ENCODE assay signal across 23 mouse cellular contexts in the genomic region with DNA sequence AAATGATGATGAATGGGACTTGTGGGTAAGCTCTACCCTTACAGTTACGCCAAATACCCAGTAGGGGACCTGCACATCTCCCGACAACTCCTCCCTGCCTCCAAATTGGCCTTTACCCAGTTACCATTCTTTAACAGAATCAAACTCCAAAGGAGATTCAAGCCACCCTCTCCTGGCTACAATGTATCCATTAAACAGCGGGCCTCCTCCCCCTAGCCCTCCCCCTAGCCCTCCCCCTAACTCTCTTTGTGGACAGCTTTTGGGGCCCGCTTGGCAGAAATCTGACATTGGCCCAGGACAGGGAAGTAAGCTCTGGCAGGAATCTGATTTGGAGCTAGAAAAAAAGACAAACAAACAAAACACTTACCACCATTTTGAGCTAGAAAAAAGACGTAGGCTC. TPM values are rescaled to one million over a fixed set of nuclear protein-coding genes. Genes with fewer than 3 reads are reported as not detected.
DNase-seq lines count a peak whose midpoint lies in the region; ATAC-seq and TF ChIP-seq lines count a peak whose summit lies in the region.
"Had no signal": no experiment of that assay in that cellular context is flagged by ENCODE, and none has a peak within 500 bp of the region (broad histone marks: within the 10 kb centered on the region; RNA-seq: fewer than 3 reads in every experiment).

No protein-coding gene starts in this region.

- DNase-seq in left cerebral cortex, adult 2 months (ENCODE audit: extremely low spot score in 1 of 2, low spot score in 2 of 2): no peak
- DNase-seq in left cerebral cortex, postnatal 10 days (ENCODE audit: extremely low spot score in 1 of 2, low spot score in 2 of 2): no peak
- peak; percentile 43 for DNase-seq in ES-CJ7 (ENCODE audit: low read depth, low spot score)
- no peak for DNase-seq in testis, postnatal 14 days (ENCODE audit: low spot score)
- DNase-seq in heart, embryonic 10.5 days (ENCODE audit: low spot score): no peak
- DNase-seq: adrenal gland, postnatal 14 days; cerebellum, adult 18-20 months; cerebellum, postnatal 25 days; gastrocnemius, postnatal 36 days; heart, postnatal 14 days; kidney, adult 2 months; kidney, postnatal 10 days; liver, embryonic 13.5 days; lung, embryonic 14.5 days; lung, postnatal 4 days; retina, postnatal 1 day; thymus, postnatal 4 days had no signal

- peaks cover 57% of the 10 kb centered on the region for H3K4me1 ChIP-seq in E14TG2a.4 (replicated peaks; ENCODE audit: low read depth, low read length)
- H3K4me1 ChIP-seq in hindbrain, embryonic 16.5 days (ENCODE audit: control insufficient read depth, insufficient read depth, low read depth, low read length): no peaks in the 10 kb centered on the region; the same call in 1 of the 2 replicates
- 0 out of 2 replicates have a peak, but pooled peaks cover 6% of the 10 kb centered on the region for H3K4me1 ChIP-seq in heart, embryonic 10.5 days

- no peak overlapping the region for H3K9ac ChIP-seq in hindbrain, embryonic 16.5 days (ENCODE audit: low read depth, low read length)
- H3K9ac ChIP-seq: embryonic facial prominence, embryonic 15.5 days; liver, embryonic 13.5 days; lung, embryonic 14.5 days had no signal

- H3K4me2 ChIP-seq in hindbrain, embryonic 16.5 days (ENCODE audit: low read length): no peak overlapping the region
- H3K4me2 ChIP-seq: embryonic facial prominence, embryonic 15.5 days; heart, embryonic 11.5 days; liver, embryonic 13.5 days; lung, embryonic 14.5 days had no signal

- H3K9me3 ChIP-seq in E14TG2a.4 (ENCODE audit: low read length): peaks cover 6% of the 10 kb centered on the region
- no peaks in the 10 kb centered on the region for H3K9me3 ChIP-seq in hindbrain, embryonic 16.5 days (ENCODE audit: control insufficient read depth, low read length)
- no peaks in the 10 kb centered on the region for H3K9me3 ChIP-seq in heart, embryonic 10.5 days
- H3K9me3 ChIP-seq: embryonic facial prominence, embryonic 15.5 days; liver, embryonic 13.5 days had no signal

- H3K36me3 ChIP-seq in E14TG2a.4 (ENCODE audit: insufficient read depth, low read length): no peaks in the 10 kb centered on the region
- no peaks in the 10 kb centered on the region for H3K36me3 ChIP-seq in hindbrain, embryonic 16.5 days (ENCODE audit: control insufficient read depth, insufficient read depth, low read length)
- no peaks in the 10 kb centered on the region for H3K36me3 ChIP-seq in heart, embryonic 10.5 days
- H3K36me3 ChIP-seq: embryonic facial prominence, embryonic 15.5 days; liver, embryonic 13.5 days had no signal

- intact Hi-C loops in left cerebral cortex, adult 2 months (cut with DNase I): no loop called here
- intact Hi-C loops in left cerebral cortex, postnatal 10 days (cut with DNase I): no loop called here

- peaks cover 20% of the 10 kb centered on the region for H3K27me3 ChIP-seq in E14TG2a.4 (ENCODE audit: insufficient read depth, low read length)
- no peaks in the 10 kb centered on the region for H3K27me3 ChIP-seq in hindbrain, embryonic 16.5 days (replicated peaks; ENCODE audit: control insufficient read depth, insufficient read depth, low read length)
- peaks cover 15% of the 10 kb centered on the region for H3K27me3 ChIP-seq in heart, embryonic 10.5 days (ENCODE audit: insufficient read depth, poor library complexity, severe bottlenecking)
- H3K27me3 ChIP-seq: embryonic facial prominence, embryonic 15.5 days had no signal

- no peak overlapping the region for H3K4me3 ChIP-seq in left cerebral cortex, adult 2 months
- no peak overlapping the region for H3K4me3 ChIP-seq in E14TG2a.4 (replicated peaks; ENCODE audit: low read length)
- no peak overlapping the region for H3K4me3 ChIP-seq in hindbrain, embryonic 16.5 days (ENCODE audit: low read length)
- no peak overlapping the region for H3K4me3 ChIP-seq in heart, embryonic 10.5 days
- H3K4me3 ChIP-seq: embryonic facial prominence, embryonic 15.5 days; liver, embryonic 13.5 days had no signal

- WGBS in hindbrain, embryonic 16.5 days: 39% methylated on average over 5 of the region's 5 CpGs
- WGBS in heart, embryonic 10.5 days: 59% methylated on average over 5 of the region's 5 CpGs

- TF ChIP-seq CTCF in left cerebral cortex, adult 2 months (IDR thresholded peaks at IDR 0.05): no peak; the same call in 1 of the 2 replicates
- 0 out of 2 replicates have a peak, but pooled peaks have one; percentile 5 for TF ChIP-seq CTCF in E14TG2a.4 (conservative IDR thresholded peaks at IDR 0.05; ENCODE audit: low read length)

- peak overlapping the region; percentile 28; the same call in 1 of the 2 replicates for H3K27ac ChIP-seq in left cerebral cortex, adult 2 months
- peak overlapping the region; percentile 44; the same call in 1 of the 2 replicates for H3K27ac ChIP-seq in hindbrain, embryonic 16.5 days (ENCODE audit: low read depth, low read length)
- H3K27ac ChIP-seq in heart, embryonic 10.5 days: no peak overlapping the region
- H3K27ac ChIP-seq: embryonic facial prominence, embryonic 15.5 days; liver, embryonic 13.5 days; stomach, postnatal 0 days had no signal

- peak; percentile 67 for ATAC-seq in hindbrain, embryonic 16.5 days
- ATAC-seq: inflammation-experienced regulatory T-cells, adult 6 months had no signal

RNA-seq across cellular contexts. Expression of a gene that starts 14.0 kb away (rescaled TPM):
- 1 to 10 TPM; 3.1 to 3.3 TPM for total RNA-seq in left cerebral cortex, adult 2 months (2021)
- total RNA-seq in left cerebral cortex, postnatal 10 days (2021): 1 to 10 TPM; 4.0 TPM
- polyA plus RNA-seq in hindbrain, embryonic 16.5 days (2015; fragmentation: Nextera tagmentation; extraction: Ambion mirVana): 2.6 and 5.0 TPM in 2 replicates
- 4.6 and 15.2 TPM in 2 replicates for polyA plus RNA-seq in heart, embryonic 10.5 days (2016; fragmentation: Nextera tagmentation; extraction: Ambion mirVana)
- total RNA-seq: adrenal gland, postnatal 14 days had no signal
- polyA plus RNA-seq: inflammation-experienced regulatory T-cells, adult 6 months had no signal

RNA-seq across cellular contexts. Expression of a gene that starts 38.2 kb away (rescaled TPM):
- 100 to 1,000 TPM; 241 to 276 TPM for total RNA-seq in left cerebral cortex, adult 2 months (2021)
- total RNA-seq in left cerebral cortex, postnatal 10 days (2021): 100 to 1,000 TPM; 265 to 276 TPM
- 482 and 486 TPM in 2 replicates for polyA plus RNA-seq in hindbrain, embryonic 16.5 days (2015; fragmentation: Nextera tagmentation; extraction: Ambion mirVana)
- polyA plus RNA-seq in heart, embryonic 10.5 days (2016; fragmentation: Nextera tagmentation; extraction: Ambion mirVana): 506 and 616 TPM in 2 replicates

RNA-seq across cellular contexts. Expression of a gene that starts 57.3 kb away (rescaled TPM):
- under 1 TPM; 0.82 to 0.84 TPM for total RNA-seq in left cerebral cortex, adult 2 months (2021)
- total RNA-seq in left cerebral cortex, postnatal 10 days (2021): under 1 TPM; 0.61 to 0.81 TPM
- polyA plus RNA-seq in hindbrain, embryonic 16.5 days (2015; fragmentation: Nextera tagmentation; extraction: Ambion mirVana): 0.79 and 1.2 TPM in 2 replicates
- 12.1 and 12.8 TPM in 2 replicates for polyA plus RNA-seq in heart, embryonic 10.5 days (2016; fragmentation: Nextera tagmentation; extraction: Ambion mirVana)
- polyA plus RNA-seq: inflammation-experienced regulatory T-cells, adult 6 months had no signal
